Mouse (Mus musculus) intestine, embryonic 14.5 days (tissue): ENCODE results near the gene Yif1b. TPM values are rescaled to one million over a fixed set of nuclear protein-coding genes. Genes with fewer than 3 reads are reported as not detected.

Source experiments
- ATAC-seq: fragments of 200-750 bp; cut with Nextera tagmentation; replicated peaks from 2 replicates; pipeline ENCODE4 v1.8.0; 2017; ENCODE audit warnings: low read depth, moderate number of reproducible peaks, moderate TSS enrichment, moderate library complexity; ENCODE audit not compliant: low FRiP score, low TSS enrichment
- DNase-seq: peaks from one replicate; pipeline ENCODE4 v3.0.0-alpha.2; 2018; ENCODE audit warnings: low spot score
- H3K27ac ChIP-seq: fragments of 300-500 bp; sonication (generic); 2 replicates; pipeline ENCODE4 v1.5.1; 2014; ENCODE audit warnings: low read depth, mild to moderate bottlenecking, control low read depth
- H3K27me3 ChIP-seq: fragments of 300-500 bp; sonication (generic); replicated peaks from 2 replicates; pipeline ENCODE4 v1.6.1; 2014; ENCODE audit warnings: low read length, control low read depth; ENCODE audit not compliant: control insufficient read depth, insufficient read depth
- H3K36me3 ChIP-seq: fragments of 300-500 bp; sonication (generic); 2 replicates; pipeline ENCODE4 v1.6.1; 2014; ENCODE audit warnings: low read length, control low read depth; ENCODE audit not compliant: control insufficient read depth, insufficient read depth
- H3K4me1 ChIP-seq: fragments of 300-500 bp; sonication (generic); replicated peaks from 2 replicates; pipeline ENCODE4 v1.6.1; 2014; ENCODE audit warnings: low read length, control low read depth, mixed read lengths; ENCODE audit not compliant: control insufficient read depth, insufficient read depth
- H3K4me2 ChIP-seq: fragments of 300-500 bp; sonication (generic); 2 replicates; pipeline ENCODE4 v1.6.1; 2014; ENCODE audit warnings: low read length
- H3K4me3 ChIP-seq: fragments of 300-500 bp; sonication (generic); 2 replicates; pipeline ENCODE4 v1.5.1; 2014; ENCODE audit warnings: low read depth, low read length, control low read depth, mixed read lengths
- H3K9ac ChIP-seq: fragments of 300-500 bp; sonication (generic); 2 replicates; pipeline ENCODE4 v1.6.1; 2014; ENCODE audit warnings: mild to moderate bottlenecking, low read length
- H3K9me3 ChIP-seq: fragments of 300-500 bp; sonication (generic); 2 replicates; pipeline ENCODE4 v1.6.1; 2016; ENCODE audit warnings: low read length, control low read depth; ENCODE audit not compliant: control insufficient read depth
- WGBS: fragments of 180-500 bp; shearing (Covaris S2); extraction: QIAGEN DNeasy Blood & Tissue Kit; methylation state at CpG from one replicate; pipeline ENCODE4 v1.1.7; 2014; 5-methylcytosine and 5-hydroxymethylcytosine counted together
- polyA plus RNA-seq: library from polyadenylated mRNA; unstranded; fragments of >200 nt; fragmentation: Nextera tagmentation; extraction: Ambion mirVana; gene quantifications from 2 replicates; pipeline ENCODE4 v1.2.1, GENCODE M21; 2014

Yif1b gene
- polyA plus RNA-seq, 1 experiment from 2014 or later, result 94.3 TPM

GRCm38 (mm10) chr7:29247314-29247700 is 9.2 kb downstream of the Yif1b start:
- peak overlapping the region; percentile 20 for H3K9ac ChIP-seq
- peaks cover 12% of the 10 kb centered on the region for H3K36me3 ChIP-seq
- ATAC-seq, result 0 out of 2 replicates have a peak, but pooled peaks have one; percentile 9
- H3K4me2 ChIP-seq, result peak overlapping the region; percentile 49
- H3K9me3 ChIP-seq, result no peaks in the 10 kb centered on the region
- H3K4me3 ChIP-seq, result peak overlapping the region; percentile 41
- H3K4me1 ChIP-seq, result peaks cover 24% of the 10 kb centered on the region
- DNase-seq, result peak; percentile 94
- 29% methylated on average over 16 of the region's 16 CpGs for WGBS
- H3K27ac ChIP-seq, result peak overlapping the region; percentile 81; the same call in 1 of the 2 replicates
- H3K27me3 ChIP-seq, result no peaks in the 10 kb centered on the region

GRCm38 (mm10) chr7:29247706-29248105 is 9.6 kb downstream of the Yif1b start:
- Histone ChIP-seq H3K36me3 (peaks cover 12% of the 10 kb centered on the region), H3K27me3 (no peaks in the 10 kb centered on the region), H3K9me3 (no peaks in the 10 kb centered on the region), H3K9ac (peak overlapping the region; percentile 51), H3K4me1 (peaks cover 24% of the 10 kb centered on the region), H3K4me3 (peak overlapping the region; percentile 41), H3K27ac (peak overlapping the region; percentile 81), H3K4me2 (peak overlapping the region; percentile 49)
- WGBS, result 20% methylated on average over 19 of the region's 19 CpGs
- ATAC-seq (no peak), DNase-seq (peak; percentile 69)

GRCm38 (mm10) chr7:29248261-29248841 is 10.2 kb downstream of the Yif1b start, which contains the start of gene 2200002D01Rik:
TSS of gene 2200002D01Rik (minus strand) at chr7:29248466.
- peak; percentile 71 for ATAC-seq
- peak within 1 kb of the TSS; percentile 49 for H3K4me2 ChIP-seq

GRCm38 (mm10) chr7:29251166-29251565 is 13.0 kb downstream of the Yif1b start:
- Histone ChIP-seq H3K36me3 (no peaks in the 10 kb centered on the region; the same call in 1 of the 2 replicates), H3K9ac (no peak overlapping the region), H3K4me3 (no peak overlapping the region), H3K9me3 (no peaks in the 10 kb centered on the region), H3K27me3 (no peaks in the 10 kb centered on the region), H3K4me1 (peaks cover 21% of the 10 kb centered on the region), H3K27ac (peak overlapping the region; percentile 0; the same call in 1 of the 2 replicates), H3K4me2 (no peak overlapping the region)
- DNase-seq (peak; percentile 69), ATAC-seq (peak; percentile 63)
- 58% methylated on average over 3 of the region's 3 CpGs for WGBS

More at GRCm38 (mm10) chr7:29248261-29248841, 10.2 kb downstream of the Yif1b start, which contains the start of gene 2200002D01Rik:
- H3K27me3 ChIP-seq, result no peaks in the 10 kb centered on the region
- peak; percentile 76 for DNase-seq
- 21% methylated on average over 20 of the region's 20 CpGs for WGBS
- H3K4me3 ChIP-seq, result peak within 1 kb of the TSS; percentile 41
- peaks cover 24% of the 10 kb centered on the region for H3K4me1 ChIP-seq
- no peaks in the 10 kb centered on the region for H3K9me3 ChIP-seq
- peak within 1 kb of the TSS; percentile 81 for H3K27ac ChIP-seq
- H3K9ac ChIP-seq, result peak within 1 kb of the TSS; percentile 51
- H3K36me3 ChIP-seq, result peaks cover 12% of the 10 kb centered on the region

- H3K9ac ChIP-seq, result no peak overlapping the region
- no peaks in the 10 kb centered on the region for H3K9me3 ChIP-seq
- peak; percentile 30; the same call in 1 of the 2 replicates for ATAC-seq
- 0 out of 2 replicates have a peak, but pooled peaks cover 4% of the 10 kb centered on the region for H3K36me3 ChIP-seq
- peak; percentile 66 for DNase-seq
- H3K27me3 ChIP-seq, result no peaks in the 10 kb centered on the region
- 25% methylated on average over 5 of the region's 5 CpGs for WGBS
- H3K4me2 ChIP-seq, result no peak overlapping the region
- peaks cover 18% of the 10 kb centered on the region for H3K4me1 ChIP-seq
- peak overlapping the region; percentile 24 for H3K27ac ChIP-seq
- no peak overlapping the region for H3K4me3 ChIP-seq
These were observed 15.7 kb downstream of the Yif1b start for GRCm38 (mm10) chr7:29253842-29254241.

GRCm38 (mm10) chr7:29255875-29256274 is 17.7 kb downstream of the Yif1b start:
- Histone ChIP-seq H3K9ac (no peak overlapping the region), H3K27ac (no peak overlapping the region), H3K9me3 (no peaks in the 10 kb centered on the region), H3K27me3 (no peaks in the 10 kb centered on the region), H3K36me3 (0 out of 2 replicates have a peak, but pooled peaks cover 13% of the 10 kb centered on the region), H3K4me1 (peaks cover 18% of the 10 kb centered on the region), H3K4me2 (no peak overlapping the region), H3K4me3 (no peak overlapping the region)
- ATAC-seq (no peak), DNase-seq (no peak)
- WGBS, result 80% methylated on average over 4 of the region's 4 CpGs

GRCm38 (mm10) chr7:29257368-29257767 is 19.2 kb downstream of the Yif1b start:
- Histone ChIP-seq H3K4me2 (no peak overlapping the region), H3K4me1 (peaks cover 18% of the 10 kb centered on the region), H3K27ac (no peak overlapping the region), H3K36me3 (0 out of 2 replicates have a peak, but pooled peaks cover 13% of the 10 kb centered on the region), H3K27me3 (no peaks in the 10 kb centered on the region), H3K9ac (no peak overlapping the region), H3K4me3 (no peak overlapping the region), H3K9me3 (no peaks in the 10 kb centered on the region)
- WGBS, result 86% methylated on average over 1 of the region's 1 CpGs
- DNase-seq (no peak), ATAC-seq (no peak)

GRCm38 (mm10) chr7:29259781-29260730 is 21.9 kb downstream of the Yif1b start:
- Histone ChIP-seq H3K4me2 (no peak overlapping the region), H3K27ac (no peak overlapping the region), H3K36me3 (0 out of 2 replicates have a peak, but pooled peaks cover 13% of the 10 kb centered on the region), H3K9ac (no peak overlapping the region), H3K27me3 (no peaks in the 10 kb centered on the region), H3K4me1 (peaks cover 18% of the 10 kb centered on the region), H3K9me3 (no peaks in the 10 kb centered on the region), H3K4me3 (no peak overlapping the region)
- 83% methylated on average over 10 of the region's 10 CpGs for WGBS
- DNase-seq (no peak), ATAC-seq (no peak)
